Mouse (Mus musculus): ENCODE data around the gene Sstr4. TPM values are rescaled to one million over a fixed set of nuclear protein-coding genes. Genes with fewer than 3 reads are reported as not detected.

The Sstr4 gene
- polyA plus RNA-seq, 1 experiment from 2014 or later, result 0.72 TPM

DNA sequence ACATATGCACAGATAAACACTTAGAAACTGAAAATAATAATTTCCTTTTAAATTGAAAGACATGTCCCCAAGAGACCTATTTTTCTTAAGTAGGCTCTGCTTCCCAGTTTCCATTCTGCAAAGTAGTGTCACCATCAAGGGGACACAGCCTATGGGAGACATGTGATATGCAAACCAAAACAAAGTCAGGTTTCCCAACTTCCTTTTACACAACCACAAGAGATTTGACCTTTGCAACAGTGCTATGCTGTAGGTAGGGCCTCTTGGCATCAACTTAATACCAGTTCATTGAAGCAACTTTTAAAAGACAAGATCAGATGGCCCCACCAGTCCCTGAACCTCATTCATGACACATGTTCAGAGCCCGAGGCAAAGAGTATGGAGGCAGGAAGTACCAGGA, 2.0 kb upstream of the Sstr4 start:
- no peak overlapping the region for H3K4me2 ChIP-seq (replicated peaks; ENCODE audit: low read depth, low read length)
- no peak overlapping the region for H3K4me3 ChIP-seq (ENCODE audit: low read length)
- H3K36me3 ChIP-seq (ENCODE audit: insufficient read depth, low read length), result no peaks in the 10 kb centered on the region
- H3K27ac ChIP-seq (ENCODE audit: low read length), result no peak overlapping the region
- no peak for ATAC-seq (ENCODE audit: low FRiP score, low TSS enrichment)
- WGBS, result 73% methylated on average over 1 of the region's 1 CpGs
- peaks cover 3% of the 10 kb centered on the region; the same call in 1 of the 2 replicates for H3K4me1 ChIP-seq (ENCODE audit: insufficient read depth, low read length)
- no peaks in the 10 kb centered on the region for H3K9me3 ChIP-seq (ENCODE audit: low read length)
- peaks cover 28% of the 10 kb centered on the region for H3K27me3 ChIP-seq (ENCODE audit: insufficient read depth, low read length)
- H3K9ac ChIP-seq (replicated peaks; ENCODE audit: low read length), result no peak overlapping the region

DNA sequence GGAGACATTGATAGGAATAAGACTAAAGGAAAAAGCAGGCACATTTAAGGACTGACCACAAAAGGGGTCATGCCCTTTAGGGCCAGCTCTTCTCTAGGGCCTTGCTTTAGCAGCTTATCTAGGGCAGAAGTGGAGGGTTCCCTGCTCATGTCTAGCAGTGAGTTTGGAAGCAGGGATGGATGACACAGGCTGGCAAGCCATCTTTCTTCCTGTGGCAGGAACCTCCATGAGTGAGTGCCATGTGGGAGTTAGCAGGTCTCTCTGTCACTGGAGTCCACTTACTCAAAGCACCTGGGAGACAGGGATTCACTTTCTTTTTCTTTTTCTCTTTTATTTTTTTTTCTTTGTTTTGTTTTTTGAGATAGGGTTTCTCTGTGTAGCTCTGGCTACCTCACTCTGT, 1.3 kb upstream of the Sstr4 start:
- Histone ChIP-seq H3K9ac (replicated peaks; ENCODE audit: low read length) (no peak overlapping the region), H3K36me3 (ENCODE audit: insufficient read depth, low read length) (no peaks in the 10 kb centered on the region), H3K4me2 (replicated peaks; ENCODE audit: low read depth, low read length) (no peak overlapping the region), H3K4me1 (ENCODE audit: insufficient read depth, low read length) (peaks cover 3% of the 10 kb centered on the region; the same call in 1 of the 2 replicates), H3K27me3 (ENCODE audit: insufficient read depth, low read length) (peaks cover 28% of the 10 kb centered on the region), H3K4me3 (ENCODE audit: low read length) (no peak overlapping the region), H3K27ac (ENCODE audit: low read length) (no peak overlapping the region), H3K9me3 (ENCODE audit: low read length) (no peaks in the 10 kb centered on the region)
- ATAC-seq (ENCODE audit: low FRiP score, low TSS enrichment), result no peak

DNA sequence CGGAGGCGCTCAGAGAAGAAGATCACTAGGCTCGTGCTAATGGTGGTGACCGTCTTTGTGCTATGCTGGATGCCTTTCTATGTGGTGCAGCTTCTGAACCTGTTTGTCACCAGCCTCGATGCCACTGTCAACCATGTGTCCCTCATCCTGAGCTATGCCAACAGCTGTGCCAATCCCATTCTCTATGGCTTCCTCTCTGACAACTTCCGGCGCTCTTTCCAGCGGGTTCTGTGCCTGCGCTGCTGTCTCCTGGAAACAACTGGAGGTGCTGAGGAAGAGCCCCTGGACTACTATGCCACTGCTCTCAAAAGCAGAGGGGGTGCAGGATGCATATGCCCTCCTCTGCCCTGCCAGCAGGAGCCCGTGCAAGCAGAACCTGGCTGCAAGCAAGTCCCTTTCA, 1.1 kb downstream of the Sstr4 start:
- ATAC-seq (ENCODE audit: low FRiP score, low TSS enrichment), result no peak
- H3K27me3 ChIP-seq (ENCODE audit: insufficient read depth, low read length), result peaks cover 28% of the 10 kb centered on the region
- H3K4me2 ChIP-seq (replicated peaks; ENCODE audit: low read depth, low read length), result no peak overlapping the region
- H3K36me3 ChIP-seq (ENCODE audit: insufficient read depth, low read length), result no peaks in the 10 kb centered on the region
- peaks cover 3% of the 10 kb centered on the region; the same call in 1 of the 2 replicates for H3K4me1 ChIP-seq (ENCODE audit: insufficient read depth, low read length)
- no peaks in the 10 kb centered on the region for H3K9me3 ChIP-seq (ENCODE audit: low read length)
- H3K4me3 ChIP-seq (ENCODE audit: low read length), result no peak overlapping the region
- H3K27ac ChIP-seq (ENCODE audit: low read length), result no peak overlapping the region
- 80% methylated on average over 10 of the region's 10 CpGs for WGBS
- H3K9ac ChIP-seq (replicated peaks; ENCODE audit: low read length), result no peak overlapping the region

DNA sequence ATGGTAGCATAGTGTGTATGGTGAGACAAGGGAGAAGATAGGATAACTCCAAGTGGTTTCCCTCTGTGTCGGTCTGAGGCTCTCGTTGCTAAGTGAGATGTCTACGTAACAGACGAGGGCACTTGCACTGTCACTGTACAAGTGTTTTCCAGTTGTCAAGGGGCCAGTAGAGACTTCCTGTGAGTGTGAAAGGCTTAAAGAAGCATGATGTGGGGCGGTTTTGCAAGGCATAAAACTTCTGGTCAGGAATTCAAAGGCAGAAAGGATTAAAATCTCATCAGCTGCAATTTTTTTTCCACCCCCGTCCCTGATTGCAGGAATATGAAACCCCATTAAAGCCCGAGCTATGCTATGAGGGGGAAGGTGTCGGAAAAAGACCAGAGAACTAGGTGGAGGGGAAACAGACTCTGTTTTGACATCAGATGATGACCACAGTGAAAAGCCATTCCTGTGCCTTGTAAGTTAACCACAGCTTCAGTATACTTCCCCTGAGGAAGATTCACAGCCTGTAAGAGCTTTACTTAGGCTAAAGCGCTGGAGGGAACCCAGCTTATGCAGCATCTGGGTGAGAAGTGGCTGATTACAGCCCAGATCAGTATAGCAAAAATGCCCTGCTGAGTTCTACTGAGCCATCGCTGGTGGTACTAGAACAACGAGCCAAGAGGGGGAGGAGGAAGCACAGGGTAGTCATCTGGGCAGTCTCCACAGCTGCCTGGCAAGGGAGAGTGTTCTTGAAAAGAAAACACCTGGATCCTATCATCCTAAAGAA, 2.1 kb downstream of the Sstr4 start:
- no peak for ATAC-seq (ENCODE audit: low FRiP score, low TSS enrichment)
- Histone ChIP-seq H3K27me3 (ENCODE audit: insufficient read depth, low read length) (peaks cover 28% of the 10 kb centered on the region), H3K4me1 (ENCODE audit: insufficient read depth, low read length) (peaks cover 3% of the 10 kb centered on the region; the same call in 1 of the 2 replicates), H3K27ac (ENCODE audit: low read length) (no peak overlapping the region), H3K9me3 (ENCODE audit: low read length) (no peaks in the 10 kb centered on the region), H3K4me3 (ENCODE audit: low read length) (no peak overlapping the region), H3K9ac (replicated peaks; ENCODE audit: low read length) (no peak overlapping the region), H3K36me3 (ENCODE audit: insufficient read depth, low read length) (no peaks in the 10 kb centered on the region), H3K4me2 (replicated peaks; ENCODE audit: low read depth, low read length) (no peak overlapping the region)
- WGBS, result 55% methylated on average over 11 of the region's 11 CpGs

GRCm38 (mm10) chr2:148397784-148398100, 2.6 kb downstream of the Sstr4 start:
- Histone ChIP-seq H3K4me1 (ENCODE audit: insufficient read depth, low read length) (peaks cover 3% of the 10 kb centered on the region; the same call in 1 of the 2 replicates), H3K27ac (ENCODE audit: low read length) (no peak overlapping the region), H3K9ac (replicated peaks; ENCODE audit: low read length) (no peak overlapping the region), H3K4me2 (replicated peaks; ENCODE audit: low read depth, low read length) (no peak overlapping the region), H3K4me3 (ENCODE audit: low read length) (no peak overlapping the region), H3K27me3 (ENCODE audit: insufficient read depth, low read length) (peaks cover 28% of the 10 kb centered on the region), H3K9me3 (ENCODE audit: low read length) (no peaks in the 10 kb centered on the region), H3K36me3 (ENCODE audit: insufficient read depth, low read length) (no peaks in the 10 kb centered on the region)
- WGBS, result 59% methylated on average over 1 of the region's 1 CpGs
- no peak for ATAC-seq (ENCODE audit: low FRiP score, low TSS enrichment)

- Histone ChIP-seq H3K4me1 (ENCODE audit: insufficient read depth, low read length) (peaks cover 3% of the 10 kb centered on the region; the same call in 1 of the 2 replicates), H3K4me2 (replicated peaks; ENCODE audit: low read depth, low read length) (no peak overlapping the region), H3K27me3 (ENCODE audit: insufficient read depth, low read length) (peaks cover 28% of the 10 kb centered on the region), H3K36me3 (ENCODE audit: insufficient read depth, low read length) (no peaks in the 10 kb centered on the region), H3K27ac (ENCODE audit: low read length) (no peak overlapping the region), H3K9ac (replicated peaks; ENCODE audit: low read length) (no peak overlapping the region), H3K9me3 (ENCODE audit: low read length) (no peaks in the 10 kb centered on the region), H3K4me3 (ENCODE audit: low read length) (no peak overlapping the region)
- 81% methylated on average over 5 of the region's 5 CpGs for WGBS
- no peak for ATAC-seq (ENCODE audit: low FRiP score, low TSS enrichment)
These were observed 3.9 kb downstream of the Sstr4 start for GRCm38 (mm10) chr2:148398901-148399685.

GRCm38 (mm10) chr2:148402227-148402626, 7.1 kb downstream of the Sstr4 start:
- Histone ChIP-seq H3K4me3 (ENCODE audit: low read length) (no peak overlapping the region), H3K27ac (ENCODE audit: low read length) (no peak overlapping the region), H3K4me1 (ENCODE audit: insufficient read depth, low read length) (peaks cover 10% of the 10 kb centered on the region), H3K4me2 (replicated peaks; ENCODE audit: low read depth, low read length) (no peak overlapping the region), H3K27me3 (ENCODE audit: insufficient read depth, low read length) (peaks cover 24% of the 10 kb centered on the region), H3K36me3 (ENCODE audit: insufficient read depth, low read length) (no peaks in the 10 kb centered on the region), H3K9me3 (ENCODE audit: low read length) (no peaks in the 10 kb centered on the region), H3K9ac (replicated peaks; ENCODE audit: low read length) (no peak overlapping the region)
- 76% methylated on average over 1 of the region's 1 CpGs for WGBS
- ATAC-seq (ENCODE audit: low FRiP score, low TSS enrichment), result no peak

DNA sequence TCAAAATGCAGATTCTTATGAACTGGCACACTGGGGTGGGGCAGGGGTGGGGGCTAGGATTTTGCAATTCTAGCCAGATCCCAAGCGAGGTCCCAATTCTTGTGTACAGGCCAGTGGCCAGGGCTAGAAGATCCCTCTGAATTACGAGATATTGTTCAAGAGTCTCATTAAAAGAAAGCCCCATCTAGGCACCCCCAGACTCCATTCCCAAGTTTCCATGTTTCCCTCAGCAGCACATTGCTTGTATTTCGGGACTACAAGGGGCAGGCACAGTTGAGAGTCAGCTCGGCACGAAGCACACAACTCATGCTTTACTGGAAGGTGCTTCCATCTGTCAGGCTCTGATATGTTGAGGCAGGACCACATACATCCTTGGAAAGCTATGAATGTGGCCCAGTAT, 9.8 kb downstream of the Sstr4 start:
- WGBS, result 82% methylated on average over 5 of the region's 5 CpGs
- H3K4me3 ChIP-seq (ENCODE audit: low read length), result peak overlapping the region; percentile 21

GRCm38 (mm10) chr2:148406160-148406970, 11.2 kb downstream of the Sstr4 start:
- H3K4me1 ChIP-seq (ENCODE audit: insufficient read depth, low read length), result peaks cover 18% of the 10 kb centered on the region
- peak overlapping the region; percentile 49 for H3K4me3 ChIP-seq (ENCODE audit: low read length)
- ATAC-seq (ENCODE audit: low FRiP score, low TSS enrichment), result 0 out of 2 replicates have a peak, but pooled peaks have one; percentile 8
- H3K27ac ChIP-seq (ENCODE audit: low read length), result no peak overlapping the region
- no peaks in the 10 kb centered on the region for H3K36me3 ChIP-seq (ENCODE audit: insufficient read depth, low read length)
- no peaks in the 10 kb centered on the region for H3K9me3 ChIP-seq (ENCODE audit: low read length)
- peaks cover 25% of the 10 kb centered on the region for H3K27me3 ChIP-seq (ENCODE audit: insufficient read depth, low read length)
- WGBS, result 13% methylated on average over 34 of the region's 34 CpGs
- H3K4me2 ChIP-seq (replicated peaks; ENCODE audit: low read depth, low read length), result peak overlapping the region; percentile 61
- H3K9ac ChIP-seq (replicated peaks; ENCODE audit: low read length), result peak overlapping the region; percentile 63

More for the DNA sequence above, 9.8 kb downstream of the Sstr4 start:
- no peak overlapping the region for H3K27ac ChIP-seq (ENCODE audit: low read length)
- no peak for ATAC-seq (ENCODE audit: low FRiP score, low TSS enrichment)
- H3K4me2 ChIP-seq (replicated peaks; ENCODE audit: low read depth, low read length), result peak overlapping the region; percentile 38; the same call in 1 of the 2 replicates
- H3K36me3 ChIP-seq (ENCODE audit: insufficient read depth, low read length), result no peaks in the 10 kb centered on the region
- no peaks in the 10 kb centered on the region for H3K9me3 ChIP-seq (ENCODE audit: low read length)
- no peak overlapping the region for H3K9ac ChIP-seq (replicated peaks; ENCODE audit: low read length)
- H3K4me1 ChIP-seq (ENCODE audit: insufficient read depth, low read length), result peaks cover 18% of the 10 kb centered on the region
- peaks cover 25% of the 10 kb centered on the region for H3K27me3 ChIP-seq (ENCODE audit: insufficient read depth, low read length)
